Mouse (Mus musculus) limb, embryonic 13.5 days (tissue): Measurements from ENCODE around the gene Wdr76. TPM values are rescaled to one million over a fixed set of nuclear protein-coding genes. Genes with fewer than 3 reads are reported as not detected.

Experiments used
- ATAC-seq: fragments of 200-750 bp; cut with Nextera tagmentation; 2 replicates; pipeline ENCODE4 v1.8.0; 2017; ENCODE audit warnings: low read depth, moderate number of reproducible peaks, moderate TSS enrichment; ENCODE audit not compliant: low FRiP score
- H3K27ac ChIP-seq: fragments of 300-500 bp; sonication (generic); 2 replicates; pipeline ENCODE4 v1.5.1; 2015; ENCODE audit warnings: inconsistent platforms, mild to moderate bottlenecking, moderate library complexity
- H3K27me3 ChIP-seq: fragments of 300-500 bp; sonication (generic); 2 replicates; pipeline ENCODE4 v1.6.1; 2015; ENCODE audit warnings: mild to moderate bottlenecking, inconsistent platforms
- H3K36me3 ChIP-seq: fragments of 300-500 bp; sonication (generic); 2 replicates; pipeline ENCODE4 v1.6.1; 2015; ENCODE audit warnings: inconsistent platforms, mild to moderate bottlenecking, moderate library complexity
- H3K4me1 ChIP-seq: fragments of 300-500 bp; sonication (generic); 2 replicates; pipeline ENCODE4 v1.6.1; 2015; ENCODE audit warnings: inconsistent platforms
- H3K4me2 ChIP-seq: fragments of 300-500 bp; sonication (generic); replicated peaks from 2 replicates; pipeline ENCODE4 v1.6.1; 2015; ENCODE audit warnings: inconsistent platforms, mild to moderate bottlenecking, moderate library complexity
- H3K4me3 ChIP-seq: fragments of 300-500 bp; sonication (generic); 2 replicates; pipeline ENCODE4 v1.5.1; 2015; ENCODE audit warnings: moderate library complexity, mild to moderate bottlenecking, inconsistent platforms
- H3K9ac ChIP-seq: fragments of 300-500 bp; sonication (generic); 2 replicates; pipeline ENCODE4 v1.6.1; 2015; ENCODE audit warnings: mild to moderate bottlenecking, inconsistent platforms
- H3K9me3 ChIP-seq: fragments of 300-500 bp; sonication (generic); 2 replicates; pipeline ENCODE4 v1.6.1; 2016; ENCODE audit warnings: inconsistent platforms
- WGBS: fragments of 180-500 bp; shearing (Covaris S2); methylation state at CpG from one replicate; pipeline ENCODE4 v1.1.7; 2015; 5-methylcytosine and 5-hydroxymethylcytosine counted together
- polyA plus RNA-seq: library from polyadenylated mRNA; unstranded; fragments of >200 nt; fragmentation: Nextera tagmentation; extraction: Ambion mirVana; gene quantifications from 2 replicates; pipeline ENCODE4 v1.2.1, GENCODE M21; 2015

Gene Wdr76
- polyA plus RNA-seq, 1 experiment from 2014 or later, result 8.2 TPM

GRCm38 (mm10) chr2:121583468-121584116 lies 77.1 kb downstream of the Wdr76 start:
- ATAC-seq, result no peak
- Histone ChIP-seq H3K27me3 (no peaks in the 10 kb centered on the region), H3K27ac (no peak overlapping the region), H3K9me3 (no peaks in the 10 kb centered on the region), H3K4me1 (peaks cover 12% of the 10 kb centered on the region), H3K9ac (no peak overlapping the region), H3K4me2 (no peak overlapping the region), H3K36me3 (no peaks in the 10 kb centered on the region), H3K4me3 (no peak overlapping the region)
- WGBS, result 69% methylated on average over 13 of the region's 13 CpGs

GRCm38 (mm10) chr2:121584705-121585104 lies 78.2 kb downstream of the Wdr76 start:
- Histone ChIP-seq H3K9ac (no peak overlapping the region), H3K27me3 (peaks cover 2% of the 10 kb centered on the region; the same call in 1 of the 2 replicates), H3K4me2 (no peak overlapping the region), H3K9me3 (no peaks in the 10 kb centered on the region), H3K27ac (no peak overlapping the region), H3K4me1 (peaks cover 17% of the 10 kb centered on the region), H3K36me3 (no peaks in the 10 kb centered on the region), H3K4me3 (no peak overlapping the region)
- 48% methylated on average over 5 of the region's 5 CpGs for WGBS
- no peak for ATAC-seq

GRCm38 (mm10) chr2:121587523-121588308 lies 81.2 kb downstream of the Wdr76 start:
- Histone ChIP-seq H3K9ac (no peak overlapping the region), H3K27me3 (peaks cover 10% of the 10 kb centered on the region), H3K4me1 (peaks cover 17% of the 10 kb centered on the region), H3K4me2 (peak overlapping the region; percentile 38), H3K4me3 (no peak overlapping the region), H3K27ac (no peak overlapping the region), H3K9me3 (no peaks in the 10 kb centered on the region), H3K36me3 (no peaks in the 10 kb centered on the region)
- WGBS, result 24% methylated on average over 12 of the region's 12 CpGs
- peak; percentile 70; the same call in 1 of the 2 replicates for ATAC-seq

GRCm38 (mm10) chr2:121588309-121588694 lies 81.8 kb downstream of the Wdr76 start:
- Histone ChIP-seq H3K4me3 (no peak overlapping the region), H3K27ac (no peak overlapping the region), H3K36me3 (no peaks in the 10 kb centered on the region), H3K4me2 (peak overlapping the region; percentile 38), H3K9me3 (no peaks in the 10 kb centered on the region), H3K4me1 (peaks cover 17% of the 10 kb centered on the region), H3K27me3 (peaks cover 10% of the 10 kb centered on the region), H3K9ac (no peak overlapping the region)
- WGBS, result 34% methylated on average over 4 of the region's 4 CpGs
- peak; percentile 67; the same call in 1 of the 2 replicates for ATAC-seq

GRCm38 (mm10) chr2:121594131-121594530 lies 87.6 kb downstream of the Wdr76 start:
- Histone ChIP-seq H3K9ac (no peak overlapping the region), H3K4me2 (no peak overlapping the region), H3K4me1 (peaks cover 10% of the 10 kb centered on the region), H3K27me3 (peaks cover 10% of the 10 kb centered on the region), H3K27ac (no peak overlapping the region), H3K4me3 (no peak overlapping the region), H3K36me3 (no peaks in the 10 kb centered on the region), H3K9me3 (no peaks in the 10 kb centered on the region)
- ATAC-seq, result no peak
- 55% methylated on average over 3 of the region's 3 CpGs for WGBS

Other genes starting within 250 kb of the Wdr76 start
- gene Trp53bp1, start 235.3 kb upstream of the Wdr76 start, polyA plus RNA-seq, result 89.9 and 99.6 TPM in 2 replicates
- gene Map1a, start 217.1 kb upstream of the Wdr76 start, polyA plus RNA-seq, result 3.1 and 4.5 TPM in 2 replicates
- 8.1 and 8.8 TPM in 2 replicates for gene Ppip5k1, start 151.3 kb upstream of the Wdr76 start, polyA plus RNA-seq
- gene Ckmt1, start 149.0 kb upstream of the Wdr76 start, polyA plus RNA-seq, result 2.6 and 3.4 TPM in 2 replicates
- gene Strc, start 119.6 kb upstream of the Wdr76 start, polyA plus RNA-seq, result not detected in 2 replicates
- 760 and 810 TPM in 2 replicates for gene Pdia3, start 92.9 kb upstream of the Wdr76 start, polyA plus RNA-seq
- gene Catsper2, start 92.9 kb upstream of the Wdr76 start, polyA plus RNA-seq, result 3.0 TPM in 2 replicates
- gene Ell3, start 62.4 kb upstream of the Wdr76 start, polyA plus RNA-seq, result 9.8 TPM in 2 replicates
- gene Serf2, start 57.5 kb upstream of the Wdr76 start, polyA plus RNA-seq, result 513 and 546 TPM in 2 replicates
- gene Hypk, start 53.4 kb upstream of the Wdr76 start, polyA plus RNA-seq, result 132 and 133 TPM in 2 replicates
- 0.23 and 0.28 TPM in 2 replicates for gene Serinc4, start 49.9 kb upstream of the Wdr76 start, polyA plus RNA-seq
- 63.9 and 67.0 TPM in 2 replicates for gene Mfap1b, start 32.7 kb upstream of the Wdr76 start, polyA plus RNA-seq
- 31.4 and 36.1 TPM in 2 replicates for gene Mfap1a, start 58 bp upstream of the Wdr76 start, polyA plus RNA-seq